Mouse (Mus musculus) heart, adult 11 months (tissue): ENCODE results near the gene Nptxr.

Experiments
- DNase-seq: peaks from one replicate; pipeline ENCODE4 v3.0.0; 2022

Gene Nptxr

GRCm38 (mm10) chr15:79787815-79788214, 16.8 kb downstream of the Nptxr start:
- DNase-seq, result no peak

- no peak for DNase-seq
Measured at GRCm38 (mm10) chr15:79785056-79785455, 19.5 kb downstream of the Nptxr start.

- no peak for DNase-seq
Measured at GRCm38 (mm10) chr15:79777749-79778148, 26.8 kb downstream of the Nptxr start, which contains the start of gene Dnal4. Dnal4 (minus strand) TSS chr15:79777849.

GRCm38 (mm10) chr15:79775662-79776061, 28.9 kb downstream of the Nptxr start:
- DNase-seq, result no peak

GRCm38 (mm10) chr15:79774117-79775027, 30.2 kb downstream of the Nptxr start:
- DNase-seq, result peak; percentile 100

GRCm38 (mm10) chr15:79770629-79771240, 33.8 kb downstream of the Nptxr start:
- DNase-seq, result no peak

- no peak for DNase-seq
Measured at GRCm38 (mm10) chr15:79768302-79768701, 36.3 kb downstream of the Nptxr start.

GRCm38 (mm10) chr15:79767327-79767961, 37.1 kb downstream of the Nptxr start:
- DNase-seq, result peak; percentile 92

GRCm38 (mm10) chr15:79766586-79767071, 37.9 kb downstream of the Nptxr start:
- DNase-seq, result no peak

- DNase-seq, result no peak
Measured at GRCm38 (mm10) chr15:79766168-79766567, 38.4 kb downstream of the Nptxr start.

GRCm38 (mm10) chr15:79765361-79765760, 39.2 kb downstream of the Nptxr start:
- DNase-seq, result peak; percentile 95

- peak; percentile 92 for DNase-seq
Measured at GRCm38 (mm10) chr15:79764539-79765267, 39.9 kb downstream of the Nptxr start.

GRCm38 (mm10) chr15:79763601-79764246, 40.8 kb downstream of the Nptxr start:
- DNase-seq, result peak; percentile 91

GRCm38 (mm10) chr15:79763001-79763400, 41.6 kb downstream of the Nptxr start:
- DNase-seq, result no peak

GRCm38 (mm10) chr15:79760956-79761355, 43.6 kb downstream of the Nptxr start:
- DNase-seq, result no peak

GRCm38 (mm10) chr15:79757118-79757517, 47.4 kb downstream of the Nptxr start:
- DNase-seq, result no peak

GRCm38 (mm10) chr15:79755977-79756625, 48.5 kb downstream of the Nptxr start:
- DNase-seq, result peak; percentile 86

- DNase-seq, result no peak
Measured at GRCm38 (mm10) chr15:79755176-79755575, 49.4 kb downstream of the Nptxr start.

GRCm38 (mm10) chr15:79753873-79754272, 50.7 kb downstream of the Nptxr start:
- peak; percentile 85 for DNase-seq

GRCm38 (mm10) chr15:79753420-79753752, 51.2 kb downstream of the Nptxr start:
- DNase-seq, result peak; percentile 91

GRCm38 (mm10) chr15:79752742-79753419, 51.7 kb downstream of the Nptxr start:
- peak; percentile 97 for DNase-seq
